Mouse (Mus musculus): ENCODE data around the gene Baz2a.
"Not testable (repeated sequence)": the region's sequence is repeated elsewhere in the genome, so short reads cannot be mapped to it uniquely, and the experiment has no call there.

The Baz2a gene

GRCm38 (mm10) chr10:128111227-128111626, 19.9 kb downstream of the Baz2a start:
- no peak for DNase-seq (ENCODE audit: low spot score in 2 of 2)

GRCm38 (mm10) chr10:128123833-128124232, 32.5 kb downstream of the Baz2a start:
- DNase-seq (ENCODE audit: low spot score in 2 of 2) = no peak

GRCm38 (mm10) chr10:128124831-128125230, 33.5 kb downstream of the Baz2a start:
- no peak for DNase-seq (ENCODE audit: low spot score in 2 of 2)

GRCm38 (mm10) chr10:128125951-128126350, 34.6 kb downstream of the Baz2a start:
- DNase-seq (ENCODE audit: low spot score in 2 of 2) = no peak

- no peak for DNase-seq (ENCODE audit: low spot score in 2 of 2)
Observed at GRCm38 (mm10) chr10:128127497-128127896, 36.1 kb downstream of the Baz2a start.

GRCm38 (mm10) chr10:128128143-128128542, 36.8 kb downstream of the Baz2a start:
- DNase-seq (ENCODE audit: low spot score in 2 of 2) = no peak

- no peak for DNase-seq (ENCODE audit: low spot score in 2 of 2)
Observed at GRCm38 (mm10) chr10:128131297-128131696, 39.9 kb downstream of the Baz2a start.

GRCm38 (mm10) chr10:128131812-128132211, 40.4 kb downstream of the Baz2a start:
- no peak for DNase-seq (ENCODE audit: low spot score in 2 of 2)

GRCm38 (mm10) chr10:128133650-128134332, 42.4 kb downstream of the Baz2a start:
- DNase-seq (ENCODE audit: low spot score in 2 of 2) = no peak

GRCm38 (mm10) chr10:128135374-128135773, 44.0 kb downstream of the Baz2a start:
- no peak for DNase-seq (ENCODE audit: low spot score in 2 of 2)

GRCm38 (mm10) chr10:128140236-128140952, 49.0 kb downstream of the Baz2a start:
- DNase-seq (ENCODE audit: low spot score in 2 of 2) = peak in 1 of 2 experiments; percentile 55

GRCm38 (mm10) chr10:128142165-128142564, 50.8 kb downstream of the Baz2a start:
- DNase-seq (ENCODE audit: low spot score in 2 of 2) = no peak

GRCm38 (mm10) chr10:128143659-128144058, 52.3 kb downstream of the Baz2a start:
- DNase-seq (ENCODE audit: low spot score in 2 of 2) = no peak

- DNase-seq (ENCODE audit: low spot score in 2 of 2) = no peak
Observed at GRCm38 (mm10) chr10:128144961-128145360, 53.6 kb downstream of the Baz2a start.

- DNase-seq (ENCODE audit: low spot score in 2 of 2) = no peak
Observed at GRCm38 (mm10) chr10:128148789-128149365, 57.5 kb downstream of the Baz2a start.

GRCm38 (mm10) chr10:128149592-128149991, 58.2 kb downstream of the Baz2a start:
- peak; percentile 29 to 33 for DNase-seq (ENCODE audit: low spot score in 2 of 2)

GRCm38 (mm10) chr10:128150941-128151340, 59.6 kb downstream of the Baz2a start:
- no peak for DNase-seq (ENCODE audit: low spot score in 2 of 2)

GRCm38 (mm10) chr10:128153978-128154377, 62.6 kb downstream of the Baz2a start:
- DNase-seq (ENCODE audit: low spot score in 2 of 2) = no peak

GRCm38 (mm10) chr10:128165726-128166125, 74.3 kb downstream of the Baz2a start:
- not testable (repeated sequence) for DNase-seq (ENCODE audit: low spot score in 2 of 2)

GRCm38 (mm10) chr10:128167091-128167490, 75.7 kb downstream of the Baz2a start:
- DNase-seq (ENCODE audit: low spot score in 2 of 2) = no peak

- DNase-seq (ENCODE audit: low spot score in 2 of 2) = not testable (repeated sequence)
Observed at GRCm38 (mm10) chr10:128171348-128171747, 80.0 kb downstream of the Baz2a start.

GRCm38 (mm10) chr10:128175302-128175701, 83.9 kb downstream of the Baz2a start:
- no peak for DNase-seq (ENCODE audit: low spot score in 2 of 2)
